Mouse (Mus musculus) liver, embryonic 12.5 days (tissue): ENCODE results near the gene Fkbp4. TPM values are rescaled to one million over a fixed set of nuclear protein-coding genes. Genes with fewer than 3 reads are reported as not detected.
A peak's percentile ranks its signal among the peaks of the same experiment; 100 is the strongest.

ENCODE experiments used
- ATAC-seq: fragments of 200-750 bp; cut with Nextera tagmentation; 2 replicates; pipeline ENCODE4 v1.8.0; 2017; ENCODE audit warnings: moderate number of reproducible peaks, mild to moderate bottlenecking, moderate library complexity
- H3K27ac ChIP-seq: fragments of 300-500 bp; sonication (generic); 2 replicates; pipeline ENCODE4 v1.5.1; 2016; ENCODE audit warnings: mild to moderate bottlenecking
- H3K27me3 ChIP-seq: fragments of 300-500 bp; sonication (generic); replicated peaks from 2 replicates; pipeline ENCODE4 v1.6.1; 2016; ENCODE audit warnings: mild to moderate bottlenecking, moderate library complexity
- H3K36me3 ChIP-seq: fragments of 300-500 bp; sonication (generic); 2 replicates; pipeline ENCODE4 v1.6.1; 2016; ENCODE audit warnings: mild to moderate bottlenecking, moderate library complexity
- H3K4me1 ChIP-seq: fragments of 300-500 bp; sonication (generic); 2 replicates; pipeline ENCODE4 v1.6.1; 2016
- H3K4me2 ChIP-seq: fragments of 300-500 bp; sonication (generic); 2 replicates; pipeline ENCODE4 v1.6.1; 2016; ENCODE audit warnings: mild to moderate bottlenecking, moderate library complexity
- H3K4me3 ChIP-seq: fragments of 300-500 bp; sonication (generic); 2 replicates; pipeline ENCODE4 v1.5.1; 2016; ENCODE audit warnings: mild to moderate bottlenecking, moderate library complexity
- H3K9ac ChIP-seq: fragments of 300-500 bp; sonication (generic); 2 replicates; pipeline ENCODE4 v1.6.1; 2016; ENCODE audit warnings: mild to moderate bottlenecking, moderate library complexity
- H3K9me3 ChIP-seq: fragments of 300-500 bp; sonication (generic); replicated peaks from 2 replicates; pipeline ENCODE4 v1.6.1; 2016; ENCODE audit warnings: mild to moderate bottlenecking, moderate library complexity
- WGBS: fragments of 180-500 bp; shearing (Covaris S2); methylation state at CpG from one replicate; pipeline ENCODE4 v1.1.7; 2016; ENCODE audit not compliant: insufficient replicate concordance; 5-methylcytosine and 5-hydroxymethylcytosine counted together
- polyA plus RNA-seq: library from polyadenylated mRNA; unstranded; fragments of >200 nt; fragmentation: Nextera tagmentation; extraction: Ambion mirVana; gene quantifications from 2 replicates; pipeline ENCODE4 v1.2.1, GENCODE M21; 2016

Fkbp4 gene
- polyA plus RNA-seq, 1 experiment from 2014 or later, result 346 TPM

- H3K9me3 ChIP-seq, result no peaks in the 10 kb centered on the region
Measured at GRCm38 (mm10) chr6:128433566-128433965, 4.9 kb downstream of the Fkbp4 start.

DNA sequence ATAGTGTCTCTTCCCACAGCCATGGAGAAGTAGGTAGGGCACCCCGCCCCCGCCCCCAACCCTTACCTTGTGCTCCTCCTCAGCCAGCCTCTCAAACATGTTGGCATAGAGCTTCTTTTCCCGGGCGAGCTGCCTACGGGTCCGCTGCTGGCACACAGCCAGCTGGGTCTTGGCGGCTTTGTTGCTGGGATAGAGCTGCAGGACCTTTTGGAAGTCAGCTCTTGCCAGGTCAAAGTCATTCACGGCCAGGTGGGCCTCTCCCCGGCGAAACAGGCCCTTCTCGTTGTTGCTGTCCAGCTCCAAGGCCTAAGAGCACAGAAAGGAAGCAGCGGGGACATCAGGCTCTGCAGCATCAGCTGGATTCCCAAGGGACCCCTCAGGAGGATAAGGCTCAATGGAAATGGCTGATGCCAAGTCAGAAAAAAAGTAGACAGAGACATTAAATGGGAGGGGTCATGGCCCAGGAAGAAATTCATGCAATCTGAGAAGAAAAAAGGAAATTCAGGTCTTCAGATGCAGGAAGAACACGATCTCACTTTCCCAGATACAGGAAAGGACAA lies 6.0 kb downstream of the Fkbp4 start:
- Histone ChIP-seq H3K4me1 (peaks cover 50% of the 10 kb centered on the region), H3K4me3 (no peak overlapping the region), H3K9ac (no peak overlapping the region), H3K36me3 (peaks cover 92% of the 10 kb centered on the region), H3K4me2 (no peak overlapping the region), H3K9me3 (no peaks in the 10 kb centered on the region), H3K27me3 (no peaks in the 10 kb centered on the region), H3K27ac (no peak overlapping the region)
- no peak for ATAC-seq
- 87% methylated on average over 13 of the region's 13 CpGs for WGBS

More at GRCm38 (mm10) chr6:128433566-128433965, 4.9 kb downstream of the Fkbp4 start:
- ATAC-seq, result no peak
- Histone ChIP-seq H3K4me2 (no peak overlapping the region), H3K4me3 (no peak overlapping the region), H3K9ac (no peak overlapping the region), H3K4me1 (peaks cover 54% of the 10 kb centered on the region), H3K27ac (no peak overlapping the region), H3K27me3 (no peaks in the 10 kb centered on the region), H3K36me3 (peaks cover 81% of the 10 kb centered on the region)
- 86% methylated on average over 13 of the region's 13 CpGs for WGBS

DNA sequence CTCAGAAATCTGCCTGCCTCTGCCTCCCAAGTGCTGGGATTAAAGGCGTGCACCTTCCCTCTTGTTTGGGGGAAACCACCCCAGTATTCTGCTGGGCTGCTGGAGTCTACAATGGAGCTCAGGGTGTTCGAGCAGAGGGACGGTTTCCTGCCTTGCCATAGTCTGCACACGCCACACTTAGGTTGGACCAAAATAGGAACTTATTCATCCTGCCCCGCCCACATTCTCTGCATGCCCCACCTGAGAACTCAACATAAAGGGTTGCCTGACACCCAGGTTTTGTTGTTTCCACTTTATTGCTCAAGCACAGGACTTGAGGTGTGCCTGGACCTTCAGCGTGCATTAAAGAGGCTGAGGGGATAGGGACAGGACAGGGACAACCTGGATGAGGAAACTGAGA lies 8.7 kb downstream of the Fkbp4 start:
- 68% methylated on average over 6 of the region's 6 CpGs for WGBS
- Histone ChIP-seq H3K4me2 (no peak overlapping the region), H3K9me3 (no peaks in the 10 kb centered on the region), H3K9ac (no peak overlapping the region), H3K4me3 (no peak overlapping the region), H3K4me1 (peaks cover 37% of the 10 kb centered on the region), H3K27me3 (no peaks in the 10 kb centered on the region), H3K27ac (no peak overlapping the region), H3K36me3 (peaks cover 74% of the 10 kb centered on the region)
- no peak for ATAC-seq

- WGBS, result 44% methylated on average over 2 of the region's 2 CpGs
- H3K36me3 ChIP-seq, result peaks cover 69% of the 10 kb centered on the region
- no peak overlapping the region for H3K9ac ChIP-seq
- H3K4me3 ChIP-seq, result no peak overlapping the region
- no peak for ATAC-seq
- no peak overlapping the region for H3K4me2 ChIP-seq
- no peaks in the 10 kb centered on the region for H3K9me3 ChIP-seq
- no peak overlapping the region for H3K27ac ChIP-seq
- no peaks in the 10 kb centered on the region for H3K27me3 ChIP-seq
- H3K4me1 ChIP-seq, result peaks cover 37% of the 10 kb centered on the region
Measured at GRCm38 (mm10) chr6:128429300-128429699, 9.2 kb downstream of the Fkbp4 start.

GRCm38 (mm10) chr6:128427571-128427970 lies 10.9 kb downstream of the Fkbp4 start:
- WGBS, result 82% methylated on average over 5 of the region's 5 CpGs
- Histone ChIP-seq H3K4me2 (no peak overlapping the region), H3K4me3 (no peak overlapping the region), H3K36me3 (peaks cover 51% of the 10 kb centered on the region), H3K27me3 (no peaks in the 10 kb centered on the region), H3K27ac (no peak overlapping the region), H3K9me3 (no peaks in the 10 kb centered on the region), H3K4me1 (peaks cover 47% of the 10 kb centered on the region), H3K9ac (no peak overlapping the region)
- no peak for ATAC-seq

DNA sequence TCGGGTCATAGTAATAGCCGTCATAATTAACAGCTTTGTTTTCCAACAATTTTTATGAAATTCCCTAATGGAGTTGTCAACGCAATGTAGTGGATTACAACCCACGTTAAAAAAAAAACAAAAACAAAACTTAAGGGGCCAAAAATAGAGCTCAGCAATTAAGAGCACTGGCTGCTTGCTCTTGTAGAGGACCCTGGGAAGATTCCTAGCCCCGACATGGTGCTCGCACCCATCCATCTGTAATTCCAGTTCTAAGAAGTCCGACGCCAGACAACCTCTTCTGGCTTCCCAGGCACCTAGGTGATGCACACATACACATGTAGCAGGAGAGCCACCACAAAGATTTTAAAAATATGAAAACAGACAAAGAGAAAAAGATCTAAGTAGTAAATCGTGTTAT lies 13.4 kb downstream of the Fkbp4 start:
- Histone ChIP-seq H3K4me1 (peaks cover 47% of the 10 kb centered on the region), H3K9me3 (no peaks in the 10 kb centered on the region), H3K4me2 (peak overlapping the region; percentile 80), H3K36me3 (peaks cover 30% of the 10 kb centered on the region), H3K9ac (peak overlapping the region; percentile 79), H3K27ac (peak overlapping the region; percentile 91), H3K4me3 (peak overlapping the region; percentile 73), H3K27me3 (no peaks in the 10 kb centered on the region)
- 16% methylated on average over 9 of the region's 9 CpGs for WGBS
- ATAC-seq, result no peak

DNA sequence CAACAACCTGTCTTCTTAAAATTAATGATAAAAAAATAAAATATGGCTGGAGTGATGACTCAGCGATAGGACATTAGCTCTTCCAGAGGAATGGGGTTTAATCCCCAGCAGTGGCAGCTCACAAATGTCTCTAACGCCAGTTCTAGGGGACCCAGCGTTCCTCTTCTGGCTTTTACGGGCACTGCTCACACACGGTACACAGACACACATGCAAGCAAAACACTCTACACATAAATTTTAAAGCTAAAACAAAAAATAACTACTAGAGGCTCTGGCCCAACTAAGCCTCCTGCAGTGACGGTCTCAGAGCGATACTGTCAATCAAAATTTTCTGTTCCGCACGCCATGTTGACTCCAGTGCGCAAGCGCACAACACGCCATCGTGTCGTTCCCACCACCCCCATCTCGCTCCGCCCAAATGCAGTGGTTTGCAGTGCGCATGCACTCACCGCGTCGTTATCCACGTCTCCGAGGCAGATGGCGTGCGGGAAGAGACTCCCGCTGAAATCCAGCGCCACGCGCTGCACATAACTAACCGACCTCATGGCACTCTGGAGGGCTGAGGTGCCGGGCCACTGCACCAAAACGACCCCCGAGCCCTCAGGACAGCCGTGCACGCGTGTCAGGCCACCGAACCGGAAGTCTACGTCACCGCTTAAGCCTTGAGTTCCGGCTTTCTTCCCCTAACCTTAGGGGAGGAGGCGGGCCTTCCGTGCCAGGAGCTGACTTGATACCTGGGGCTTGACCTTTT lies 14.0 kb downstream of the Fkbp4 start, which contains the start of gene Itfg2:
Gene Itfg2, minus strand, starts transcription at position 663 of the 751 bp plus-strand sequence.
- Histone ChIP-seq H3K27me3 (no peaks in the 10 kb centered on the region), H3K36me3 (peaks cover 28% of the 10 kb centered on the region), H3K4me1 (peaks cover 41% of the 10 kb centered on the region), H3K4me2 (peak within 1 kb of the TSS; percentile 80), H3K27ac (peak within 1 kb of the TSS; percentile 91), H3K9ac (peak within 1 kb of the TSS; percentile 79), H3K4me3 (peak within 1 kb of the TSS; percentile 73), H3K9me3 (no peaks in the 10 kb centered on the region)
- whole genome bisulfite sequencing, result 1% methylated on average over 42 of the region's 42 CpGs
- peak; percentile 92 for ATAC-seq

GRCm38 (mm10) chr6:128423496-128424268 lies 14.8 kb downstream of the Fkbp4 start:
- peaks cover 35% of the 10 kb centered on the region for H3K4me1 ChIP-seq
- no peaks in the 10 kb centered on the region for H3K9me3 ChIP-seq
- peak overlapping the region; percentile 80 for H3K4me2 ChIP-seq
- H3K27me3 ChIP-seq, result no peaks in the 10 kb centered on the region
- 23% methylated on average over 15 of the region's 16 CpGs for WGBS
- ATAC-seq, result peak; percentile 86
- H3K9ac ChIP-seq, result peak overlapping the region; percentile 79
- peaks cover 21% of the 10 kb centered on the region for H3K36me3 ChIP-seq
- H3K4me3 ChIP-seq, result peak overlapping the region; percentile 73
- H3K27ac ChIP-seq, result peak overlapping the region; percentile 91

DNA sequence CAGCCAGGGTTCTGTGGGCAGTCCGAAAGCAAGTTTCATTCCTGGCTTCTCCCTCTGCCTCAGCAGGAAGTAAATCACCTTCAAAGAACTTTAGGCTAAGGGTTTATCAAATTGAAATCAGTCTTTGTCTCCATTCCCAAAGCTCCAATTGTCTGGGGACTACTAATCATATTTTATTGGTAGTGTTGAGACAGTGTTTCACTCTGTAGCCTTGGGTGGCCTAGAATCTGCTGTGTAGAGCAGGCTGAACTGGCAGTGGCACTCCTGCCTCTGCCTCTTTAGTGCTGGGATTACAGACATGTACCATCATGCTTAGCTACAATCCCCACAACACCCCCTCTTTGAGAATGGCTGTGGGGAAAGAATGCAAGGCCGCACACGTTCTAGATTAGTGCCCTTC lies 17.0 kb downstream of the Fkbp4 start:
- WGBS, result 81% methylated on average over 3 of the region's 3 CpGs
- peaks cover 17% of the 10 kb centered on the region for H3K36me3 ChIP-seq
- no peak overlapping the region for H3K9ac ChIP-seq
- no peak for ATAC-seq
- no peak overlapping the region for H3K4me2 ChIP-seq
- no peaks in the 10 kb centered on the region for H3K9me3 ChIP-seq
- peaks cover 35% of the 10 kb centered on the region for H3K4me1 ChIP-seq
- no peak overlapping the region for H3K27ac ChIP-seq
- no peaks in the 10 kb centered on the region for H3K27me3 ChIP-seq
- no peak overlapping the region for H3K4me3 ChIP-seq

DNA sequence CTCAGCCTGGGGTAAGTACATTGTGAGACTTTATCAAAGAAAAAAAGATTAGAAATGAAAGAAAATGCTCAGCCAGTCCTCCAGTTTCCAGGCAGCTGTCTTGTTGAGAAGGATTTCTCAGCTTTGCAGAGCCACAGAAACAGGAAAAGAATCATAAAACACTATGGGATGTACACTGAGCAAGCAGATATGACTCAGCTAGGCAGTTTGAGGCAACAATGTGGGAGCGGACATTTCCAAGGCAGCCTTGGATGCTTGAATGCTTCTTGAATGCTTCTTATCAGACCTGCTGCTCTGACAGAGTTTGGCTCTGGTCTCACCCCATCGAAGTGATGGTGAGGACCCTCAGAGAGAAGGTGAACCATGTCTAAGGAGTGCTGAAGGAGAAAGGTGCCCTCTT lies 17.4 kb downstream of the Fkbp4 start:
- H3K4me1 ChIP-seq, result peaks cover 35% of the 10 kb centered on the region
- 53% methylated on average over 2 of the region's 2 CpGs for WGBS
- no peaks in the 10 kb centered on the region for H3K27me3 ChIP-seq
- H3K27ac ChIP-seq, result 0 out of 2 replicates have a peak overlapping the region, but pooled peaks have one; percentile 15
- no peak overlapping the region for H3K4me2 ChIP-seq
- peaks cover 18% of the 10 kb centered on the region for H3K36me3 ChIP-seq
- H3K9ac ChIP-seq, result no peak overlapping the region
- H3K9me3 ChIP-seq, result no peaks in the 10 kb centered on the region
- H3K4me3 ChIP-seq, result no peak overlapping the region
- ATAC-seq, result no peak

DNA sequence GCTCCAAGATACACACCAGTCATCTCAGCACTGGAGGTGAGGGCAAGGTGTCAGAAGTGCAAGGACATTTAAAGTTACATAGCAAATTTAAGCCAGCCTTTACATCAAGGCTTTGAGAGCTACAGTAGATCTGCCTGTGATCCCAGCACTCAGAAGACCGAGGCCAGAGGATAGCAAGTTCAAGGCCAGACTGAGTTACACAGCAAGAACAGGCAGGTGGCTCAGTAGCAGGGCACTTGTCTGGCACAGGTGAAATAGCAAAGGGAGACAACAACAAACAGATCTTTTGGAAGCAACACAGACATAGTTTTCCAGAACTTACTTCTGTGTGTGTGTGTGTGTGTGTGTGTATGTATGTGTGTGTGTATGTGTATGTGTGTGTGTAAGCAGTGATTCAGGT lies 20.4 kb downstream of the Fkbp4 start:
- no peak for ATAC-seq
- H3K27ac ChIP-seq, result no peak overlapping the region
- no peaks in the 10 kb centered on the region for H3K27me3 ChIP-seq
- WGBS, result 79% methylated on average over 1 of the region's 1 CpGs
- no peak overlapping the region for H3K9ac ChIP-seq
- no peak overlapping the region for H3K4me2 ChIP-seq
- peaks cover 38% of the 10 kb centered on the region for H3K36me3 ChIP-seq
- no peaks in the 10 kb centered on the region for H3K9me3 ChIP-seq
- H3K4me1 ChIP-seq, result peaks cover 17% of the 10 kb centered on the region
- H3K4me3 ChIP-seq, result no peak overlapping the region

DNA sequence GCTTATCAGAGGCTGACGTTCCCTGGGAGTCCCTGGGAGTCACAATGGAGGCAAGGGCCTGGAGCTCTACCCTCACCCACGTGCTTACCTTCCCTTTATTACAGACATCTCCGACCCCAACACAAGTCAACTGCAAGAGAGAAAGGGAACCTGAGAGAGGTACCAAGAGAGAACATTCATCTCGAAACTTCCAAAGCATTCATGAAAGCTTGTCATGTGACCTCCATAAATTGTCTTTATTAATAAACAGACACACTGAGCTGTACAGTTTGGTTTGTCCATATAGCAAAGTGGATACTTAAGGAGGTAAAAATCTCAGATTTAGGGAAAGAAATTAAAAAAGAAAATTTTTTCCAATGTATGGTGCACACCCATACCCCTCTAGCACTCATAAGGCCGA lies 22.3 kb downstream of the Fkbp4 start:
- peaks cover 57% of the 10 kb centered on the region for H3K36me3 ChIP-seq
- no peak overlapping the region for H3K27ac ChIP-seq
- no peak overlapping the region for H3K9ac ChIP-seq
- H3K27me3 ChIP-seq, result no peaks in the 10 kb centered on the region
- no peak overlapping the region for H3K4me2 ChIP-seq
- ATAC-seq, result no peak
- WGBS, result 73% methylated on average over 5 of the region's 5 CpGs
- no peaks in the 10 kb centered on the region for H3K9me3 ChIP-seq
- H3K4me1 ChIP-seq, result 0 out of 2 replicates have a peak, but pooled peaks cover 5% of the 10 kb centered on the region
- no peak overlapping the region for H3K4me3 ChIP-seq
